Comparison of ENCODE assay signal across 8 mouse cellular contexts in genomic region chr16:93292965-93293653, GRCm38 (mm10).
A peak's percentile ranks its signal among the peaks of the same experiment; 100 is the strongest.
DNase-seq lines count a peak whose midpoint lies in the region; ATAC-seq lines count a peak whose summit lies in the region.

No protein-coding gene starts in this region.

- H3K4me2 ChIP-seq in embryonic facial prominence, embryonic 12.5 days (replicated peaks): no peak overlapping the region
- 0 out of 2 replicates have a peak overlapping the region, but pooled peaks have one; percentile 19 for H3K4me2 ChIP-seq in limb, embryonic 13.5 days (replicated peaks)
- 0 out of 2 replicates have a peak overlapping the region, but pooled peaks have one; percentile 4 for H3K4me2 ChIP-seq in stomach, embryonic 14.5 days (replicated peaks; ENCODE audit: low read depth, low read length)

- no peak overlapping the region for H3K4me3 ChIP-seq in embryonic facial prominence, embryonic 12.5 days
- H3K4me3 ChIP-seq in limb, embryonic 13.5 days: no peak overlapping the region
- H3K4me3 ChIP-seq in stomach, embryonic 14.5 days (ENCODE audit: low read depth, low read length): no peak overlapping the region

- H3K36me3 ChIP-seq in embryonic facial prominence, embryonic 12.5 days: no peaks in the 10 kb centered on the region
- no peaks in the 10 kb centered on the region for H3K36me3 ChIP-seq in limb, embryonic 13.5 days
- H3K36me3 ChIP-seq in stomach, embryonic 14.5 days (ENCODE audit: control insufficient read depth, insufficient read depth, low read length): no peaks in the 10 kb centered on the region

- no peaks in the 10 kb centered on the region for H3K27me3 ChIP-seq in embryonic facial prominence, embryonic 12.5 days
- H3K27me3 ChIP-seq in limb, embryonic 13.5 days: peaks cover 23% of the 10 kb centered on the region
- no peaks in the 10 kb centered on the region for H3K27me3 ChIP-seq in stomach, embryonic 14.5 days (ENCODE audit: control insufficient read depth, insufficient read depth, low read length)

- H3K9me3 ChIP-seq in embryonic facial prominence, embryonic 12.5 days: no peaks in the 10 kb centered on the region
- no peaks in the 10 kb centered on the region for H3K9me3 ChIP-seq in limb, embryonic 13.5 days
- no peaks in the 10 kb centered on the region for H3K9me3 ChIP-seq in stomach, embryonic 14.5 days (ENCODE audit: control insufficient read depth, low read depth, low read length)

- no peak overlapping the region for H3K27ac ChIP-seq in embryonic facial prominence, embryonic 12.5 days
- H3K27ac ChIP-seq in limb, embryonic 13.5 days: no peak overlapping the region
- H3K27ac ChIP-seq in stomach, embryonic 14.5 days (ENCODE audit: low read length): peak overlapping the region; percentile 69

- H3K4me1 ChIP-seq in embryonic facial prominence, embryonic 12.5 days: peaks cover 11% of the 10 kb centered on the region
- peaks cover 16% of the 10 kb centered on the region for H3K4me1 ChIP-seq in limb, embryonic 13.5 days
- H3K4me1 ChIP-seq in stomach, embryonic 14.5 days (ENCODE audit: control insufficient read depth, insufficient read depth, low read length): 0 out of 2 replicates have a peak, but pooled peaks cover 3% of the 10 kb centered on the region

- DNase-seq in 416B (ENCODE audit: low read depth): peak; percentile 93
- DNase-seq in adrenal gland, postnatal 25 days: peak; percentile 68
- peak; percentile 56 for DNase-seq in heart, adult 8-10 months (ENCODE audit: low spot score)
- peak; percentile 59 for DNase-seq in kidney, adult 9 months
- DNase-seq in naive thymus-derived CD4-positive, alpha-beta T cell, adult 2 months (ENCODE audit: low read depth): peak; percentile 85

- WGBS in embryonic facial prominence, embryonic 12.5 days: 24% methylated on average over 13 of the region's 13 CpGs
- 21% methylated on average over 13 of the region's 13 CpGs for WGBS in limb, embryonic 13.5 days
- WGBS in stomach, embryonic 14.5 days: 25% methylated on average over 13 of the region's 13 CpGs

- H3K9ac ChIP-seq in embryonic facial prominence, embryonic 12.5 days: no peak overlapping the region
- no peak overlapping the region for H3K9ac ChIP-seq in limb, embryonic 13.5 days
- H3K9ac ChIP-seq in stomach, embryonic 14.5 days (replicated peaks; ENCODE audit: low read depth, low read length): no peak overlapping the region

- peak; percentile 87 for ATAC-seq in embryonic facial prominence, embryonic 12.5 days (ENCODE audit: insufficient number of reproducible peaks, insufficient read depth, low FRiP score, low TSS enrichment)
- peak; percentile 86 for ATAC-seq in limb, embryonic 13.5 days (ENCODE audit: low FRiP score, low read depth)
- peak; percentile 81 for ATAC-seq in stomach, embryonic 14.5 days (ENCODE audit: insufficient number of reproducible peaks, insufficient read depth, low FRiP score, low read depth)
